Mouse (Mus musculus): ENCODE data around the gene Tcap. TPM values are rescaled to one million over a fixed set of nuclear protein-coding genes. Genes with fewer than 3 reads are reported as not detected.
A peak's percentile ranks its signal among the peaks of the same experiment; 100 is the strongest.

Gene Tcap
- polyA plus RNA-seq, 1 experiment from 2014 or later, result 0.44 TPM

DNA sequence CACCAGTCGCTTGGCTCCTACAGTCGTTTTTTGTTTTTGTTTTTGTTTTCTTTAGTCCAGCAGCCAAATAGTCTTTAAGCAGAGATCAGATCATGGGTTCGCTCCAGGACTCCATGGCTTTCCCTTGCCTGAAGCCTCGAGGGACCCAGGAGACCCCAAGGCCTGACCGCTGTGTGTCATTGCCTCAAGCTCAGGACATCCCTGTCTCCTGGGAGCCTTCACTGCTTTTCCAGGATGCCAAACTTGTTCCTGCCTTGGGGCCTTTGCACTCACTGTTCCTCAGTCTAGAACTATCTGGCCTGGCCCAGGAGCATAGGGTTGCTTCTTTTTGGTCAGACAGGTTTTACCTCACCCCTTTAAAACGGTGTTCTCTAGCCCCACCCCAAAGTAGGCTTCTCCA lies 23.0 kb downstream of the Tcap start:
- Histone ChIP-seq H3K27me3 (replicated peaks; ENCODE audit: control insufficient read depth, insufficient read depth, low read length) (no peaks in the 10 kb centered on the region), H3K4me3 (ENCODE audit: low read depth, low read length) (no peak overlapping the region), H3K4me2 (replicated peaks; ENCODE audit: low read depth) (no peak overlapping the region), H3K27ac (ENCODE audit: low read depth, low read length) (no peak overlapping the region), H3K36me3 (ENCODE audit: control insufficient read depth, insufficient read depth) (no peaks in the 10 kb centered on the region), H3K4me1 (replicated peaks; ENCODE audit: control insufficient read depth, insufficient read depth, low read length) (0 out of 2 replicates have a peak, but pooled peaks cover 4% of the 10 kb centered on the region), H3K9ac (ENCODE audit: low read depth, low read length) (no peak overlapping the region), H3K9me3 (ENCODE audit: control insufficient read depth) (no peaks in the 10 kb centered on the region)
- no peak for TF ChIP-seq CTCF (IDR thresholded peaks at IDR 0.05; ENCODE audit: low read depth)
- 77% methylated on average over 6 of the region's 6 CpGs for WGBS
- no peak for ATAC-seq

DNA sequence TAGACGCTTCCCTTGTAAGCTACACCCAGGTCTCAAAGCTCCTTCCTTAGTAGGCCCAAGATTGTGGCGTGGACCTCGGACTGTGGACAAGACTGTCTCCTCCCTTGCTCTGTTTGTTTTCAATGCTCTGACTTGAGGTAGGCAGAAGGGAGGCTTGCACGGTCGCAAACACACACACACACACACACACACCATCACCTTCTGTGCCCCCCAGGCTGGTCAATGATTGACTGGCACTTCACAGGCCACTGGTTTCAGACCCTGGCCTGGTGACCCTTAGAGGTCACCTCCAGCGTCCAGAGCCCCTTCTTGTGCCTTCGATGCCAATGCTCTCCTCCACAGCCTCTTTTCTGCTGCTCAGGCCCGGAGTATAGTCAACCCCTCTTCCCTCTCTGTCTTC lies 25.3 kb downstream of the Tcap start:
- 32% methylated on average over 8 of the region's 8 CpGs for WGBS
- H3K4me1 ChIP-seq (replicated peaks; ENCODE audit: control insufficient read depth, insufficient read depth, low read length), result 0 out of 2 replicates have a peak, but pooled peaks cover 4% of the 10 kb centered on the region
- H3K4me3 ChIP-seq (ENCODE audit: low read depth, low read length), result no peak overlapping the region
- TF ChIP-seq CTCF (IDR thresholded peaks at IDR 0.05; ENCODE audit: low read depth), result no peak
- no peaks in the 10 kb centered on the region for H3K27me3 ChIP-seq (replicated peaks; ENCODE audit: control insufficient read depth, insufficient read depth, low read length)
- peak overlapping the region; percentile 48 for H3K4me2 ChIP-seq (replicated peaks; ENCODE audit: low read depth)
- H3K9me3 ChIP-seq (ENCODE audit: control insufficient read depth), result no peaks in the 10 kb centered on the region
- H3K27ac ChIP-seq (ENCODE audit: low read depth, low read length), result peak overlapping the region; percentile 66
- peak; percentile 39 for ATAC-seq
- 0 out of 2 replicates have a peak overlapping the region, but pooled peaks have one; percentile 22 for H3K9ac ChIP-seq (ENCODE audit: low read depth, low read length)
- H3K36me3 ChIP-seq (ENCODE audit: control insufficient read depth, insufficient read depth), result no peaks in the 10 kb centered on the region

DNA sequence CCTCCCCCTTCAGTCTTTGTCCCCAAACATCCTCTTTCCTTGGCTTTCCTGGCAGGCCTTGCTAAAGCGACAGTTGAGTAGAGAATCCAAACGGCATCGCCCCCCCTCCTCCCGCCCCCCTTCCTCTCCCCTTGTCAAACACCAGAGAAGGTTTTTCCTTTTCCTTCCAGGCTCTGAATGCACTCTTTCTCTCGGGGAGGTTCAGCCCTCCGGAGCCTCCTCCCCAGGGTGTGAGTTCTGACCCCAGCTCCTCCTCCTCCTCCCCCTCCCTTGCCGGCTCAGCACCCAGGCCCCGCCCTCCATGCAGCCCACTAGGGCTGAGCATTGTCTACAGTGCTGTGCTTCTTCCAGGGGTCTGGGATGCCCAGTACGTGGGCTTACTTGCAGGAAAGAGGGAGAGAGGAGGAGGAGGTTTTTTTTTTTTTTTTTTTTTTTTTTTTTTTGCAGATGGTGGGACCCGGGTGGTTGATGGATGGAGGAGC lies 25.8 kb downstream of the Tcap start:
- 13% methylated on average over 10 of the region's 10 CpGs for WGBS
- Histone ChIP-seq H3K9me3 (ENCODE audit: control insufficient read depth) (no peaks in the 10 kb centered on the region), H3K4me1 (replicated peaks; ENCODE audit: control insufficient read depth, insufficient read depth, low read length) (0 out of 2 replicates have a peak, but pooled peaks cover 6% of the 10 kb centered on the region), H3K27ac (ENCODE audit: low read depth, low read length) (peak overlapping the region; percentile 66), H3K4me3 (ENCODE audit: low read depth, low read length) (no peak overlapping the region), H3K36me3 (ENCODE audit: control insufficient read depth, insufficient read depth) (no peaks in the 10 kb centered on the region), H3K27me3 (replicated peaks; ENCODE audit: control insufficient read depth, insufficient read depth, low read length) (no peaks in the 10 kb centered on the region), H3K4me2 (replicated peaks; ENCODE audit: low read depth) (peak overlapping the region; percentile 48), H3K9ac (ENCODE audit: low read depth, low read length) (0 out of 2 replicates have a peak overlapping the region, but pooled peaks have one; percentile 22)
- TF ChIP-seq CTCF (IDR thresholded peaks at IDR 0.05; ENCODE audit: low read depth), result no peak
- ATAC-seq, result no peak

DNA sequence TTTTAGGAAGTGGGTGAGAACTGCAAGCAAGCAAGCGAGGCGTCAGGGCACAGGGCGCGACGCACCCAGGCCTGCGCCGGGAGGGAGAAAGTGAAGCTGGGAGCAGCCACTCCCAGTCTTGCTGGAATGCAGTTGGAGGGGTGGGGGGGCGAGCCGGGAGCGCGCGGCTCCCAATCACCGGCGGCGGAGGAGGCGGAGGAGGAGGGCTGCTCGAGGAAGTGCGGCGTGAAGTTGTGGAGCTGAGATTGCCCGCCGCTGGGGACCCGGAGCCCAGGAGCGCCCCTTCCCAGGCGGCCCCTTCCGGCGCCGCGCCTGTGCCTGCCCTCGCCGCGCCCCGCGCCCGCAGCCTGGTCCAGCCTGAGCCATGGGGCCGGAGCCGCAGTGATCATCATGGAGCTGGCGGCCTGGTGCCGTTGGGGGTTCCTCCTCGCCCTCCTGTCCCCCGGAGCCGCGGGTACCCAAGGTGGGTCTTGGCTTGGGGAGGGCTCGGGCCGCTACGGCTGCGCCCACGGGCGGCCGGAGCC lies 28.7 kb downstream of the Tcap start, which contains the start of gene Erbb2:
Erbb2 (plus strand) TSS at position 198 of the 524 bp plus-strand sequence.
- no peaks in the 10 kb centered on the region for H3K9me3 ChIP-seq (ENCODE audit: control insufficient read depth)
- peak within 1 kb of the TSS; percentile 91 for H3K9ac ChIP-seq (ENCODE audit: low read depth, low read length)
- peak; percentile 79 for ATAC-seq
- H3K27ac ChIP-seq (ENCODE audit: low read depth, low read length), result peak within 1 kb of the TSS; percentile 93
- under 1% methylated on average over 41 of the region's 49 CpGs for WGBS
- H3K4me2 ChIP-seq (replicated peaks; ENCODE audit: low read depth), result peak within 1 kb of the TSS; percentile 59
- H3K4me3 ChIP-seq (ENCODE audit: low read depth, low read length), result peak within 1 kb of the TSS; percentile 76
- TF ChIP-seq CTCF (IDR thresholded peaks at IDR 0.05; ENCODE audit: low read depth), result peak; percentile 24
- peaks cover 14% of the 10 kb centered on the region; the same call in 1 of the 2 replicates for H3K4me1 ChIP-seq (replicated peaks; ENCODE audit: control insufficient read depth, insufficient read depth, low read length)
- no peaks in the 10 kb centered on the region for H3K27me3 ChIP-seq (replicated peaks; ENCODE audit: control insufficient read depth, insufficient read depth, low read length)
- peaks cover 6% of the 10 kb centered on the region; the same call in 1 of the 2 replicates for H3K36me3 ChIP-seq (ENCODE audit: control insufficient read depth, insufficient read depth)

DNA sequence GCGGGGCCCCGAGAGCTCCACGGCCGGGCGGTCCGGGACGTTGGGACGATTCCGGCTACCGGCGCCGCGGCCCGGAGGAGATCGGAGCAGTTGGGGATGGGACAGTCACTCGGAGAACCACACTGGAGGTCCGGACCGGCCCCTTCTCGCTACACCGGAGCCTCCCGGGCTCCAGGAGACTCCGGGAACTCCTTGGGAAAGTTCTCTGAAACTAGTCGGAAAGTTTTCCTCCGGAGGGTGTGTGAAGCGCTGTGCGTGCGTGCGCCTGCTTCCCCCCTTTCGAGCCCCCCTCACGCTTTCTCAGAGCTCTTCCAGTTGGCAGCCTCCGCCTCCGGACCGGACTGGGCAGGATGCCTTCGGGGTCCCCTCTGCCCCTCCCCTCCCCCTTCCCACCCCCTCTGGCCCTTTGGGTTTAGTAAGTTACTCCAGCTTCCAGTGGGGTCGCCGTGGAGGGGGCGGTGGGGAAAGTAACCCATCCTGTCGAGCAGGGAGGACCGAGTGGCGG lies 29.2 kb downstream of the Tcap start:
- Histone ChIP-seq H3K4me2 (replicated peaks; ENCODE audit: low read depth) (peak overlapping the region; percentile 59), H3K9ac (ENCODE audit: low read depth, low read length) (peak overlapping the region; percentile 91), H3K36me3 (ENCODE audit: control insufficient read depth, insufficient read depth) (peaks cover 6% of the 10 kb centered on the region; the same call in 1 of the 2 replicates), H3K27ac (ENCODE audit: low read depth, low read length) (peak overlapping the region; percentile 93), H3K27me3 (replicated peaks; ENCODE audit: control insufficient read depth, insufficient read depth, low read length) (no peaks in the 10 kb centered on the region), H3K9me3 (ENCODE audit: control insufficient read depth) (no peaks in the 10 kb centered on the region), H3K4me3 (ENCODE audit: low read depth, low read length) (peak overlapping the region; percentile 76), H3K4me1 (replicated peaks; ENCODE audit: control insufficient read depth, insufficient read depth, low read length) (peaks cover 14% of the 10 kb centered on the region; the same call in 1 of the 2 replicates)
- ATAC-seq, result no peak
- WGBS, result under 1% methylated on average over 28 of the region's 40 CpGs
- TF ChIP-seq CTCF (IDR thresholded peaks at IDR 0.05; ENCODE audit: low read depth), result no peak

DNA sequence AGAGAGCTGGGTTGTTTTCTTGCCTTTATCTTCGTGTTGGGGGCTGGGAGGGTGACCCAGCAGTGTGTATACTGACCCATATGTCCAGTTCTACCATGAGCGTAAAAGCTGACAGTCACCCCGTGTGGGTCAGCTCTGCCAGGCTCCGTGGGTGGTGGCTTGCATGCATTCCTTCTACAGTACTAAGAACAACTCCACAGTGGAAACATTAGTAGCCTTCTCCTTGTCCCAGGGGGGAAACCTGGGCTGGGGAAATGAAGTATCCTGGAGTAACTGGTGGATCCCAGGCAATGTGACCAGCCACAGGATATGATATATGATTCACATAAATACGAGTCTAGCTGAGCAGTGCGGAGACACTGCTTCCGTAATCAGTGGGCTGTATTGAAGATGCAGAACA lies 30.1 kb downstream of the Tcap start:
- WGBS, result 7% methylated on average over 7 of the region's 7 CpGs
- peak overlapping the region; percentile 76 for H3K4me3 ChIP-seq (ENCODE audit: low read depth, low read length)
- ATAC-seq, result peak; percentile 15; the same call in 1 of the 2 replicates
- H3K27me3 ChIP-seq (replicated peaks; ENCODE audit: control insufficient read depth, insufficient read depth, low read length), result no peaks in the 10 kb centered on the region
- peak overlapping the region; percentile 93 for H3K27ac ChIP-seq (ENCODE audit: low read depth, low read length)
- H3K9ac ChIP-seq (ENCODE audit: low read depth, low read length), result peak overlapping the region; percentile 91
- peaks cover 14% of the 10 kb centered on the region; the same call in 1 of the 2 replicates for H3K4me1 ChIP-seq (replicated peaks; ENCODE audit: control insufficient read depth, insufficient read depth, low read length)
- no peaks in the 10 kb centered on the region for H3K9me3 ChIP-seq (ENCODE audit: control insufficient read depth)
- peak overlapping the region; percentile 59 for H3K4me2 ChIP-seq (replicated peaks; ENCODE audit: low read depth)
- TF ChIP-seq CTCF (IDR thresholded peaks at IDR 0.05; ENCODE audit: low read depth), result no peak
- H3K36me3 ChIP-seq (ENCODE audit: control insufficient read depth, insufficient read depth), result peaks cover 6% of the 10 kb centered on the region; the same call in 1 of the 2 replicates
